Comparison of ENCODE assay signal across 7 mouse cellular contexts in genomic region chr10:111575926-111576325, GRCm38 (mm10).
DNase-seq lines count a peak whose midpoint lies in the region; ATAC-seq and TF ChIP-seq lines count a peak whose summit lies in the region.

No protein-coding gene starts in this region.

- H3K4me3 ChIP-seq in heart, embryonic 16.5 days (ENCODE audit: low read length), result no peak overlapping the region
- H3K4me3 ChIP-seq in layer of hippocampus, adult 2 months, result no peak overlapping the region

- 13% methylated on average over 5 of the region's 5 CpGs for WGBS in heart, embryonic 16.5 days

- H3K9ac ChIP-seq in heart, embryonic 16.5 days (ENCODE audit: low read length), result no peak overlapping the region

- peaks cover 44% of the 10 kb centered on the region for H3K4me1 ChIP-seq in heart, embryonic 16.5 days (ENCODE audit: control insufficient read depth, insufficient read depth, low read length)

- peak; percentile 43 for DNase-seq in CD4-positive, CD25-positive, alpha-beta regulatory T cell, adult 2 months (ENCODE audit: low read depth, low spot score)
- DNase-seq in MEL-GATA-1-ER (ENCODE audit: extremely low read depth, low read depth), result peak; percentile 89
- peak; percentile 47 for DNase-seq in lung, postnatal 10 days
- no peak for DNase-seq in layer of hippocampus, adult 2 months (ENCODE audit: low spot score in 2 of 2)
- DNase-seq in gastrocnemius, postnatal 4 days (ENCODE audit: low spot score in 2 of 2), result no peak
- DNase-seq in cerebellum, postnatal 14 days, result no peak

- peak; percentile 80 for ATAC-seq in heart, embryonic 16.5 days (replicated peaks; ENCODE audit: extremely low read depth, insufficient read depth, low FRiP score)

- no peaks in the 10 kb centered on the region for H3K9me3 ChIP-seq in heart, embryonic 16.5 days (replicated peaks; ENCODE audit: control insufficient read depth, low read length)

- H3K36me3 ChIP-seq in heart, embryonic 16.5 days (ENCODE audit: control insufficient read depth, insufficient read depth), result no peaks in the 10 kb centered on the region

- TF ChIP-seq CTCF in layer of hippocampus, adult 2 months (conservative IDR thresholded peaks at IDR 0.05), result no peak

- H3K27ac ChIP-seq in heart, embryonic 16.5 days (ENCODE audit: low read length), result peak overlapping the region; percentile 79
- no peak overlapping the region for H3K27ac ChIP-seq in layer of hippocampus, adult 2 months

- H3K27me3 ChIP-seq in heart, embryonic 16.5 days (ENCODE audit: control insufficient read depth, insufficient read depth, low read length), result no peaks in the 10 kb centered on the region

- peak overlapping the region; percentile 42 for H3K4me2 ChIP-seq in heart, embryonic 16.5 days (ENCODE audit: low read depth, low read length)

Comparison
In these comparisons a context has a peak if more than half of its experiments do, and no peak if none do; other contexts are left out.
1. DNase-seq: peak in CD4-positive, CD25-positive, alpha-beta regulatory T cell, adult 2 months (single experiment), MEL-GATA-1-ER (single experiment) and lung, postnatal 10 days (single experiment); none in layer of hippocampus, adult 2 months (0 of 2), gastrocnemius, postnatal 4 days (0 of 2) and cerebellum, postnatal 14 days (0 of 2).